Mouse (Mus musculus) activated CD4-positive, CD25-positive, alpha-beta regulatory T cell, adult 4 months (primary cell): ENCODE data around the gene Vmn1r229. TPM values are rescaled to one million over a fixed set of nuclear protein-coding genes. Genes with fewer than 3 reads are reported as not detected.

ENCODE experiments used
- ATAC-seq: one replicate; pipeline ENCODE4 v1.8.0; 2017
- polyA plus RNA-seq, 2 experiments: library from polyadenylated mRNA; unstranded; fragments of 100-300 nt; shearing (Covaris generic); gene quantifications; one replicate each; pipeline ENCODE4 v1.2.1; 2017

Gene Vmn1r229
- under 1 TPM in 1 of 2 experiments, not detected in 1; 0.05 TPM for polyA plus RNA-seq

DNA sequence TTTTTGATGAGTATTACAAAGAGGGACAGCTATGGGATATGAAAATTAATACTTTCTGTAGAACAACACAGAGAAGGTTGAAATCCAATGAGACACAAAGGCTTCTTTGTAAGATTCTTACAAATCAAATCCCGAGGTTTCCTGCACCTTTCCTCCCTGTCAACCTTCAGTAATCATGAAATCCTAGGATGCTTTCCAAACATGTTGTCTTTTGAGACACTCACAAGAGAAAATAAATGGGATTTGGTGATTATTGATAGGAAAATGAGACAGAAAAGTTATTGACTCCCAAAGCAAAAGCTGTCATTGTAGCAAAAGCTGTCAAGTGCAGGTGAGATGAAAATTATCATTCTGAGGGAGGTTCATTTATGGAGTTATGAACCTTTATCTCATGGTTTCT, at the start of gene Vmn1r229:
Gene Vmn1r229, plus strand, starts transcription at position 301 of the 400 bp plus-strand sequence.
- no peak for ATAC-seq

DNA sequence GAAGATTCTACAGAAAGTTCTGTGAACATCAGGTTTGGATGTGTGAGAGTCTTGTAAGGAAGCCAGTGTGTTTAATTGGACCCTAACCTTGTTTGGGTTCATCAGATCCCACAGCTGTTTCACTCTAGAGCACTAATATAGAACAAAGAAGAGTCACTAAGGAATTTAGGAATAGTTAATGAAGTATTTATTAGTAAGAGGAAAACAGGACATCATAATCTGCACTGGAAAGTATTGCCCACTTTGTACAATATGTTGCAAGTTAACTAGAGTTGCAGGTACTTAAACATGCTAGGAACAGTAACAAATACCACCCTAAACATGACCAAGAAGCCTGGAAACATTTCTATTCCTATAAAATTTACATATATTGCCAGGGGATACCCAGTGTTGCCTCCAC, 25.3 kb upstream of the Vmn1r229 start, which contains the start of gene Vmn1r228:
Gene Vmn1r228, minus strand, starts transcription at position 101 of the 400 bp plus-strand sequence.
- ATAC-seq, result no peak

DNA sequence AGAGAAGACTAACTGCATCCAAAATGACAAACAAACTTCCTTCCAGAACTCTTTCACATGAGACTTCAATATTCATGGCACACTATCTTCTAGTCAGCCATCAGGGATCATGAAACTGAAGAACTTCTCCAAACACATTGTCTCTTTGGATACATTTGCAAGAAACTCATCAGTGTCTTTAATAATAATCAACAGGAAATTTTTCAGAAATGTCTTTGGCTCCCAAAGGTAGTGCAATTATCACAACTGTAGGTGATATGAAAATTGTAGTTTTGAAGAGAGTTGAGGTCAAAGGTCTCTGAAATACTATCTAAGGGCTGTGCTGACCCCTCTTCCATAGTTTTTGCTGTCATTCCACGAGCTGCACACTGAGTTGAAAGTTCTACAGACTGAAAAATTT, 28.8 kb downstream of the Vmn1r229 start, which contains the start of gene Vmn1r230:
Gene Vmn1r230, plus strand, starts transcription at position 301 of the 400 bp plus-strand sequence.
- no peak for ATAC-seq

Other genes starting within 250 kb of the Vmn1r229 start
- gene Vmn2r109, start 246.8 kb upstream of the Vmn1r229 start, polyA plus RNA-seq, result not detected
- under 1 TPM in 1 of 2 experiments, not detected in 1; 0.05 TPM for gene Vmn2r110, start 215.1 kb upstream of the Vmn1r229 start, polyA plus RNA-seq
- not detected for gene Fpr-rs3, start 186.7 kb upstream of the Vmn1r229 start, polyA plus RNA-seq
- not detected for gene Vmn1r226, start 128.7 kb upstream of the Vmn1r229 start, polyA plus RNA-seq
- not detected for gene Vmn1r227, start 81.7 kb upstream of the Vmn1r229 start, polyA plus RNA-seq
- under 1 TPM in 1 of 2 experiments, not detected in 1; 0.17 TPM for gene Vmn1r228, start 25.4 kb upstream of the Vmn1r229 start, polyA plus RNA-seq
- gene Vmn1r230, start 28.9 kb downstream of the Vmn1r229 start, polyA plus RNA-seq, result not detected
- gene Vmn1r231, start 93.5 kb downstream of the Vmn1r229 start, polyA plus RNA-seq, result under 1 TPM in 1 of 2 experiments, not detected in 1; 0.21 TPM
- not detected for gene Vmn1r232, start 108.2 kb downstream of the Vmn1r229 start, polyA plus RNA-seq
- 100 to 1,000 TPM; 182 to 225 TPM for gene Ppp2r1a, start 133.8 kb downstream of the Vmn1r229 start, polyA plus RNA-seq
- gene Vmn1r233, start 184.9 kb downstream of the Vmn1r229 start, polyA plus RNA-seq, result not detected
- gene Zfp160, start 197.3 kb downstream of the Vmn1r229 start, polyA plus RNA-seq, result 10 to 100 TPM; 22.6 to 25.1 TPM